Mouse (Mus musculus) erythroblast, embryonic 14.5 days (primary cell): ENCODE results near the gene Gm49661.

ENCODE experiments used
- GATA1 ChIP-seq: IDR thresholded peaks from 2 replicates; pipeline ENCODE4 v1.6.1; 2012; ENCODE audit warnings: low read length, inconsistent platforms, mixed read lengths
- TAL1 ChIP-seq: IDR thresholded peaks from 3 replicates; pipeline ENCODE4 v1.6.1; 2012; ENCODE audit warnings: low read length, inconsistent platforms, mixed read lengths

DNA sequence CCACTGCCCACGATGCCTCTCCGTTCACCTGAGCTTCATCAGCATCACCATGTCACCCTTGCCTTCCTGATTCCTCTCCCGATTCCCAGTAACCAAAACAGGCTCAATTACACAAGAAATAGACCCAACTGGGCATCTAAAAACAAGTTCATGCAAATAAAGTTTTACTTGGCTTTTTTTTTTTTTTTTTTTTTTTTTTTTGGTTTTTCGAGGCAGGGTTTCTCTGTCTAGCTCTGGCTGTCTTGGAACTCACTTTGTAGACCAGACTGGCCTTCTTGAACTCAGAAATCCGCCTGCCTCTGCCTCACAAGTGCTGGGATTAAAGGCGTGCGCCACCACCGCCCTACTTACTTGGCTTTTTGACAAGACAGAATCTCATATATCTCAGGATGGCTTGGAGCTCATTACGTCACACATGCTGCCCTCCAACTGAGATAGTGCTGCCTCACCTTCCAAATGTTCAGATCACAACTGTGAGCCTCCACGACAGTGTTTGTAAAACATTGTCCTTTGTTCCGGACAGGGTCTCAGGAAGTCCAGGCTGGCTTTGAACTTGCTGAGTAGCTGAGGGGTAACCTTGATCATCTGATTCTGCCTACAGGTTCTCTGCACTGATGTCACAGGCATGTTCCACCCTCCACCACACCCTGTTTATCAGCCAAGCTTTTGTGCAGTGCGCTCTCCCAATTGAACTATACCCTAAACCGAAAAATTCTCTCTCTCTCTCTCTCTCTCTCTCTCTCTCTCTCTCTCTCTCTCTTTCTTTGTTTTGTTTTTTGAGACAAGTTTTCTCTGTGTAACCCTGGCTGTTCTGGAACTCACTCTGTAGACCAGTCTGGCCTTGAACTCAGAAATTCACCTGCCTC lies 31.4 kb downstream of the Gm49661 start:
- TF ChIP-seq GATA1 (no peak), TAL1 (no peak)
